Mouse (Mus musculus) hindbrain, embryonic 11.5 days (tissue): ENCODE data around the gene Rbbp4. TPM values are rescaled to one million over a fixed set of nuclear protein-coding genes. Genes with fewer than 3 reads are reported as not detected.

Experiments used
- ATAC-seq: fragments of 200-750 bp; cut with Nextera tagmentation; 2 replicates; pipeline ENCODE4 v1.8.0; 2017; ENCODE audit warnings: mild to moderate bottlenecking, moderate TSS enrichment, moderate library complexity; ENCODE audit not compliant: low FRiP score
- DNase-seq: peaks from one replicate; pipeline ENCODE4 v3.0.0-alpha.2; 2015; ENCODE audit warnings: low spot score
- H3K27ac ChIP-seq: fragments of 300-500 bp; sonication (generic); 2 replicates; pipeline ENCODE4 v1.5.1; 2014; ENCODE audit warnings: mild to moderate bottlenecking, low read depth, low read length
- H3K27me3 ChIP-seq: fragments of 300-500 bp; sonication (generic); 2 replicates; pipeline ENCODE4 v1.6.1; 2014; ENCODE audit warnings: mild to moderate bottlenecking, low read length, moderate library complexity, mixed read lengths; ENCODE audit not compliant: control insufficient read depth, insufficient read depth
- H3K36me3 ChIP-seq: fragments of 300-500 bp; sonication (generic); 2 replicates; pipeline ENCODE4 v1.6.1; 2014; ENCODE audit warnings: mild to moderate bottlenecking, low read length, moderate library complexity, mixed read lengths; ENCODE audit not compliant: control insufficient read depth, insufficient read depth
- H3K4me1 ChIP-seq: fragments of 300-500 bp; sonication (generic); replicated peaks from 2 replicates; pipeline ENCODE4 v1.6.1; 2014; ENCODE audit warnings: low read length, mixed read lengths; ENCODE audit not compliant: control insufficient read depth, insufficient read depth
- H3K4me2 ChIP-seq: fragments of 300-500 bp; sonication (generic); replicated peaks from 2 replicates; pipeline ENCODE4 v1.6.1; 2014; ENCODE audit warnings: mild to moderate bottlenecking, low read depth, low read length
- H3K4me3 ChIP-seq: fragments of 300-500 bp; sonication (generic); 2 replicates; pipeline ENCODE4 v1.5.1; 2014; ENCODE audit warnings: low read depth, low read length
- H3K9ac ChIP-seq: fragments of 300-500 bp; sonication (generic); 2 replicates; pipeline ENCODE4 v1.6.1; 2014; ENCODE audit warnings: low read depth, low read length
- H3K9me3 ChIP-seq: fragments of 300-500 bp; sonication (generic); 2 replicates; pipeline ENCODE4 v1.6.1; 2016; ENCODE audit warnings: low read length; ENCODE audit not compliant: control insufficient read depth
- WGBS: fragments of 180-500 bp; shearing (Covaris S2); extraction: QIAGEN DNeasy Blood & Tissue Kit; methylation state at CpG from one replicate; pipeline ENCODE4 v1.1.7; 2014; 5-methylcytosine and 5-hydroxymethylcytosine counted together
- polyA plus RNA-seq: library from polyadenylated mRNA; unstranded; fragments of >200 nt; fragmentation: Nextera tagmentation; extraction: Ambion mirVana; gene quantifications from 2 replicates; pipeline ENCODE4 v1.2.1, GENCODE M21; 2014

The Rbbp4 gene
- polyA plus RNA-seq, 1 experiment from 2014 or later = 518 TPM

DNA sequence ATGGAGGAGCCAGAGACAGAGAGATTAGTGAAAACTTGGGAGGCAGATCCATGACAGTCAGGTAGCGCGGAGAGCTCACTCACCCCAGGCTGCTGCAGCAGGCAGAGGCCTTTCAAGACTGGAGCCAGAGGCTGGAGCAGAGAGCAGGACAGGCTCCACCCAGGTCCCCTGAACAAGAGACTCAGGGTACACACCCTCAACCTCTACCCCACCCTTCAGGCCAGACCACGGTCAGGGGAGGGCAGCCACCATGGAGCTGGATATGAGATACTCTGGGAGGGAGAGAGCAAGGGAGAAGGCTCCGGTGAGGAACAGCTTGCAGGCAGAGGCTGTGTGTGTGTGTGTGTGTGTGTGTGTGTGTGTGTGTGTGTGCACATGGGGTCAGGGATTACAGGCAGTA is 69.0 kb downstream of the Rbbp4 start:
- H3K4me2 ChIP-seq = no peak overlapping the region
- WGBS = 98% methylated on average over 4 of the region's 4 CpGs
- H3K4me3 ChIP-seq = no peak overlapping the region
- ATAC-seq (no peak), DNase-seq (no peak)
- H3K36me3 ChIP-seq = no peaks in the 10 kb centered on the region
- H3K4me1 ChIP-seq = no peaks in the 10 kb centered on the region
- no peaks in the 10 kb centered on the region for H3K9me3 ChIP-seq
- no peak overlapping the region for H3K27ac ChIP-seq
- H3K27me3 ChIP-seq = no peaks in the 10 kb centered on the region
- no peak overlapping the region for H3K9ac ChIP-seq

- Histone ChIP-seq H3K4me3 (no peak overlapping the region), H3K27ac (0 out of 2 replicates have a peak overlapping the region, but pooled peaks have one; percentile 6), H3K27me3 (no peaks in the 10 kb centered on the region), H3K36me3 (no peaks in the 10 kb centered on the region), H3K4me1 (peaks cover 5% of the 10 kb centered on the region; the same call in 1 of the 2 replicates), H3K9me3 (no peaks in the 10 kb centered on the region), H3K9ac (no peak overlapping the region), H3K4me2 (no peak overlapping the region)
- ATAC-seq (no peak), DNase-seq (no peak)
- 44% methylated on average over 19 of the region's 19 CpGs for WGBS
Measured at GRCm38 (mm10) chr4:129263225-129264021, 71.7 kb downstream of the Rbbp4 start.

GRCm38 (mm10) chr4:129261196-129261595 is 74.0 kb downstream of the Rbbp4 start, which contains the start of gene C77080:
C77080 (minus strand) TSS chr4:129261404.
- no peak within 1 kb of the TSS for H3K4me2 ChIP-seq
- DNase-seq = no peak
- no peaks in the 10 kb centered on the region for H3K36me3 ChIP-seq
- no peak within 1 kb of the TSS for H3K9ac ChIP-seq
- no peak within 1 kb of the TSS for H3K4me3 ChIP-seq
- H3K4me1 ChIP-seq = peaks cover 5% of the 10 kb centered on the region
- no peak within 1 kb of the TSS for H3K27ac ChIP-seq
- H3K9me3 ChIP-seq = no peaks in the 10 kb centered on the region
- no peaks in the 10 kb centered on the region for H3K27me3 ChIP-seq
- WGBS = 24% methylated on average over 2 of the region's 4 CpGs
- no peak for ATAC-seq

- no peaks in the 10 kb centered on the region for H3K36me3 ChIP-seq
- H3K4me1 ChIP-seq = peaks cover 5% of the 10 kb centered on the region
- H3K9me3 ChIP-seq = no peaks in the 10 kb centered on the region
- H3K4me3 ChIP-seq = no peak overlapping the region
- H3K9ac ChIP-seq = no peak overlapping the region
- 19% methylated on average over 6 of the region's 6 CpGs for WGBS
- ATAC-seq = no peak
- H3K27me3 ChIP-seq = no peaks in the 10 kb centered on the region
- DNase-seq = no peak
- no peak overlapping the region for H3K27ac ChIP-seq
- H3K4me2 ChIP-seq = no peak overlapping the region
Measured at GRCm38 (mm10) chr4:129260678-129261077, 74.5 kb downstream of the Rbbp4 start.

- no peaks in the 10 kb centered on the region for H3K9me3 ChIP-seq
- H3K4me3 ChIP-seq = no peak overlapping the region
- H3K27me3 ChIP-seq = no peaks in the 10 kb centered on the region
- DNase-seq (no peak), ATAC-seq (no peak)
- H3K9ac ChIP-seq = no peak overlapping the region
- WGBS = 51% methylated on average over 4 of the region's 4 CpGs
- H3K4me1 ChIP-seq = peaks cover 5% of the 10 kb centered on the region
- H3K27ac ChIP-seq = no peak overlapping the region
- no peaks in the 10 kb centered on the region for H3K36me3 ChIP-seq
- no peak overlapping the region for H3K4me2 ChIP-seq
Measured at GRCm38 (mm10) chr4:129259101-129259500, 76.1 kb downstream of the Rbbp4 start.

Other genes with a start within 250 kb of the Rbbp4 start
- 0.96 and 1.4 TPM in 2 replicates for gene Tmem54, start 229.8 kb downstream of the Rbbp4 start, polyA plus RNA-seq
- 2.3 and 2.6 TPM in 2 replicates for gene Hpca, start 213.3 kb downstream of the Rbbp4 start, polyA plus RNA-seq
- gene Fndc5, start 198.4 kb downstream of the Rbbp4 start, polyA plus RNA-seq = 2.5 and 3.2 TPM in 2 replicates
- gene S100pbp, start 145.6 kb downstream of the Rbbp4 start, polyA plus RNA-seq = 19.9 and 20.7 TPM in 2 replicates
- gene Yars, start 145.6 kb downstream of the Rbbp4 start, polyA plus RNA-seq = 102 and 109 TPM in 2 replicates
- gene C77080, start 74.0 kb downstream of the Rbbp4 start, polyA plus RNA-seq = 3.2 and 3.6 TPM in 2 replicates
- 0.56 and 0.99 TPM in 2 replicates for gene Sync, start 47.8 kb downstream of the Rbbp4 start, polyA plus RNA-seq
- 42.7 and 45.2 TPM in 2 replicates for gene Zbtb8os, start 325 bp upstream of the Rbbp4 start, polyA plus RNA-seq
- gene Zbtb8a, start 42.7 kb upstream of the Rbbp4 start, polyA plus RNA-seq = 8.1 and 11.5 TPM in 2 replicates
- gene Zbtb8b, start 105.5 kb upstream of the Rbbp4 start, polyA plus RNA-seq = 2.5 and 2.8 TPM in 2 replicates
- 25.6 and 26.3 TPM in 2 replicates for gene Bsdc1, start 126.2 kb upstream of the Rbbp4 start, polyA plus RNA-seq
- gene Tssk3, start 155.7 kb upstream of the Rbbp4 start, polyA plus RNA-seq = not detected in 2 replicates
- not detected in 2 replicates for gene Fam229a, start 155.8 kb upstream of the Rbbp4 start, polyA plus RNA-seq
- gene Marcksl1, start 178.2 kb upstream of the Rbbp4 start, polyA plus RNA-seq = 1,707 and 1,864 TPM in 2 replicates
- gene Hdac1, start 207.3 kb upstream of the Rbbp4 start, polyA plus RNA-seq = 206 and 220 TPM in 2 replicates
- gene Lck, start 238.3 kb upstream of the Rbbp4 start, polyA plus RNA-seq = 5.6 and 5.8 TPM in 2 replicates
- 1.0 and 1.6 TPM in 2 replicates for gene Fam167b, start 243.2 kb upstream of the Rbbp4 start, polyA plus RNA-seq